In genomic region chr12:69298281-69298680, GRCm38 (mm10) we compare ENCODE assay signal across 9 mouse cellular contexts. TPM values are rescaled to one million over a fixed set of nuclear protein-coding genes. Genes with fewer than 3 reads are reported as not detected.
DNase-seq lines count a peak whose midpoint lies in the region; ATAC-seq lines count a peak whose summit lies in the region.
"Had no signal": no experiment of that assay in that cellular context is flagged by ENCODE, and none has a peak within 500 bp of the region (broad histone marks: within the 10 kb centered on the region; RNA-seq: fewer than 3 reads in every experiment).

No protein-coding gene starts in this region.

- H3K9me3 ChIP-seq in lung, embryonic 16.5 days (ENCODE audit: control insufficient read depth, low read length), result no peaks in the 10 kb centered on the region
- no peaks in the 10 kb centered on the region for H3K9me3 ChIP-seq in forebrain, embryonic 16.5 days (ENCODE audit: control insufficient read depth, low read length)
- no peaks in the 10 kb centered on the region for H3K9me3 ChIP-seq in liver, embryonic 12.5 days (replicated peaks)

- no peak overlapping the region for H3K4me3 ChIP-seq in lung, embryonic 16.5 days (ENCODE audit: low read length)
- H3K4me3 ChIP-seq in forebrain, embryonic 16.5 days (replicated peaks; ENCODE audit: low read length), result peak overlapping the region; percentile 84
- peak overlapping the region; percentile 97 for H3K4me3 ChIP-seq in liver, embryonic 12.5 days

- H3K27ac ChIP-seq in lung, embryonic 16.5 days (ENCODE audit: low read length), result no peak overlapping the region
- no peak overlapping the region for H3K27ac ChIP-seq in forebrain, embryonic 16.5 days (ENCODE audit: low read length)
- H3K27ac ChIP-seq in liver, embryonic 12.5 days, result peak overlapping the region; percentile 96

- H3K27me3 ChIP-seq in lung, embryonic 16.5 days (ENCODE audit: control insufficient read depth, insufficient read depth, low read depth, low read length), result no peaks in the 10 kb centered on the region
- H3K27me3 ChIP-seq in forebrain, embryonic 16.5 days (replicated peaks; ENCODE audit: control insufficient read depth, insufficient read depth, low read length), result no peaks in the 10 kb centered on the region
- H3K27me3 ChIP-seq in liver, embryonic 12.5 days (replicated peaks), result no peaks in the 10 kb centered on the region

- peaks cover 12% of the 10 kb centered on the region for H3K36me3 ChIP-seq in lung, embryonic 16.5 days (ENCODE audit: control insufficient read depth, insufficient read depth, low read length)
- H3K36me3 ChIP-seq in forebrain, embryonic 16.5 days (ENCODE audit: control insufficient read depth, insufficient read depth), result peaks cover 19% of the 10 kb centered on the region
- H3K36me3 ChIP-seq in liver, embryonic 12.5 days, result peaks cover 41% of the 10 kb centered on the region

- H3K4me1 ChIP-seq in lung, embryonic 16.5 days (replicated peaks; ENCODE audit: control insufficient read depth, insufficient read depth, low read length), result peaks cover 19% of the 10 kb centered on the region
- H3K4me1 ChIP-seq in forebrain, embryonic 16.5 days (replicated peaks; ENCODE audit: control insufficient read depth, insufficient read depth, low read length), result peaks cover 26% of the 10 kb centered on the region
- H3K4me1 ChIP-seq in liver, embryonic 12.5 days, result peaks cover 59% of the 10 kb centered on the region

- H3K4me2 ChIP-seq in lung, embryonic 16.5 days (ENCODE audit: low read depth, low read length), result peak overlapping the region; percentile 78; the same call in 1 of the 2 replicates
- H3K4me2 ChIP-seq in forebrain, embryonic 16.5 days (ENCODE audit: low read length), result peak overlapping the region; percentile 69
- peak overlapping the region; percentile 85 for H3K4me2 ChIP-seq in liver, embryonic 12.5 days

- no peak overlapping the region for H3K9ac ChIP-seq in lung, embryonic 16.5 days (ENCODE audit: low read length)
- H3K9ac ChIP-seq in forebrain, embryonic 16.5 days (replicated peaks; ENCODE audit: low read depth, low read length), result no peak overlapping the region
- peak overlapping the region; percentile 98 for H3K9ac ChIP-seq in liver, embryonic 12.5 days

- WGBS in lung, embryonic 16.5 days, result 86% methylated on average over 4 of the region's 4 CpGs
- 96% methylated on average over 4 of the region's 4 CpGs for WGBS in forebrain, embryonic 16.5 days
- 81% methylated on average over 4 of the region's 4 CpGs for WGBS in liver, embryonic 12.5 days (ENCODE audit: insufficient replicate concordance)

- ATAC-seq in lung, embryonic 16.5 days (ENCODE audit: low read depth), result no peak
- ATAC-seq in forebrain, embryonic 16.5 days, result no peak
- ATAC-seq in liver, embryonic 12.5 days, result no peak

- no peak for DNase-seq in lung, postnatal 36 days
- no peak for DNase-seq in cerebellum, postnatal 4 days (ENCODE audit: low spot score in 2 of 2)
- no peak for DNase-seq in cerebellum, adult 18-20 months
- DNase-seq in frontal cortex, postnatal 10 days (ENCODE audit: low spot score in 2 of 2), result no peak
- DNase-seq: adrenal gland, adult 8-10 months; gastrocnemius, postnatal 14 days had no signal

RNA-seq across cellular contexts. Expression of gene Klhdc2, which starts 1.8 kb away (rescaled TPM):
- 98.4 and 103 TPM in 2 replicates for polyA plus RNA-seq in lung, embryonic 16.5 days (2015; fragmentation: Nextera tagmentation; extraction: Ambion mirVana)
- polyA plus RNA-seq in forebrain, embryonic 16.5 days (2015; fragmentation: Nextera tagmentation; extraction: Ambion mirVana), result 272 and 285 TPM in 2 replicates
- polyA plus RNA-seq in liver, embryonic 12.5 days (2016; fragmentation: Nextera tagmentation; extraction: Ambion mirVana), result 122 and 123 TPM in 2 replicates

RNA-seq across cellular contexts. Expression of gene Klhdc1, which starts 57.3 kb away (rescaled TPM):
- polyA plus RNA-seq in lung, embryonic 16.5 days (2015; fragmentation: Nextera tagmentation; extraction: Ambion mirVana), result 6.2 and 7.8 TPM in 2 replicates
- 12.5 TPM in 2 replicates for polyA plus RNA-seq in forebrain, embryonic 16.5 days (2015; fragmentation: Nextera tagmentation; extraction: Ambion mirVana)
- polyA plus RNA-seq in liver, embryonic 12.5 days (2016; fragmentation: Nextera tagmentation; extraction: Ambion mirVana), result 5.0 and 5.4 TPM in 2 replicates

RNA-seq across cellular contexts. Expression of gene Nemf, which starts 58.7 kb away (rescaled TPM):
- 85.9 and 86.9 TPM in 2 replicates for polyA plus RNA-seq in lung, embryonic 16.5 days (2015; fragmentation: Nextera tagmentation; extraction: Ambion mirVana)
- polyA plus RNA-seq in forebrain, embryonic 16.5 days (2015; fragmentation: Nextera tagmentation; extraction: Ambion mirVana), result 87.6 and 94.4 TPM in 2 replicates
- polyA plus RNA-seq in liver, embryonic 12.5 days (2016; fragmentation: Nextera tagmentation; extraction: Ambion mirVana), result 56.5 and 57.3 TPM in 2 replicates
